Comparison of ENCODE assay signal across 9 mouse cellular contexts in genomic region chr2:61450731-61451130, GRCm38 (mm10).
"Had no signal": no experiment of that assay in that cellular context is flagged by ENCODE, and none has a peak within 500 bp of the region (broad histone marks: within the 10 kb centered on the region; RNA-seq: fewer than 3 reads in every experiment).

No protein-coding gene starts in this region.

- DNase-seq: kidney, adult 18-20 months; kidney, postnatal 10 days; layer of hippocampus, postnatal 36 days; right cerebral cortex, adult 18-20 months; right cerebral cortex, postnatal 25 days; thymus, adult 18-20 months; thymus, postnatal 14 days had no signal

- ATAC-seq: liver, embryonic 12.5 days; midbrain, embryonic 16.5 days had no signal
